Mouse (Mus musculus) midbrain, embryonic 10.5 days (tissue): ENCODE results near the gene Gm20388. TPM values are rescaled to one million over a fixed set of nuclear protein-coding genes. Genes with fewer than 3 reads are reported as not detected.

Source experiments
- DNase-seq: peaks from one replicate; pipeline ENCODE4 v3.0.0-alpha.2; 2017; ENCODE audit warnings: low spot score
- H3K27ac ChIP-seq: fragments of 300-500 bp; sonication (generic); replicated peaks from 2 replicates; pipeline ENCODE4 v1.5.1; 2016; ENCODE audit warnings: mild to moderate bottlenecking
- H3K27me3 ChIP-seq: fragments of 300-500 bp; sonication (generic); 2 replicates; pipeline ENCODE4 v1.6.1; 2016; ENCODE audit warnings: low read depth, mild to moderate bottlenecking; ENCODE audit not compliant: poor library complexity, severe bottlenecking
- H3K36me3 ChIP-seq: fragments of 300-500 bp; sonication (generic); 2 replicates; pipeline ENCODE4 v1.6.1; 2016; ENCODE audit warnings: mild to moderate bottlenecking, moderate library complexity
- H3K4me1 ChIP-seq: fragments of 300-500 bp; sonication (generic); 2 replicates; pipeline ENCODE4 v1.6.1; 2016
- H3K4me3 ChIP-seq: fragments of 300-500 bp; sonication (generic); 2 replicates; pipeline ENCODE4 v1.5.1; 2016; ENCODE audit warnings: mild to moderate bottlenecking, moderate library complexity
- H3K9me3 ChIP-seq: fragments of 300-500 bp; sonication (generic); replicated peaks from 2 replicates; pipeline ENCODE4 v1.6.1; 2016; ENCODE audit warnings: mild to moderate bottlenecking
- WGBS: fragments of 180-500 bp; shearing (Covaris S2); methylation state at CpG from one replicate; pipeline ENCODE4 v1.1.7; 2016; 5-methylcytosine and 5-hydroxymethylcytosine counted together
- polyA plus RNA-seq: library from polyadenylated mRNA; unstranded; fragments of >200 nt; fragmentation: Nextera tagmentation; extraction: Ambion mirVana; gene quantifications from 2 replicates; pipeline ENCODE4 v1.2.1, GENCODE M21; 2016

Gene Gm20388
- polyA plus RNA-seq, 1 experiment from 2014 or later: 7.1 TPM

DNA sequence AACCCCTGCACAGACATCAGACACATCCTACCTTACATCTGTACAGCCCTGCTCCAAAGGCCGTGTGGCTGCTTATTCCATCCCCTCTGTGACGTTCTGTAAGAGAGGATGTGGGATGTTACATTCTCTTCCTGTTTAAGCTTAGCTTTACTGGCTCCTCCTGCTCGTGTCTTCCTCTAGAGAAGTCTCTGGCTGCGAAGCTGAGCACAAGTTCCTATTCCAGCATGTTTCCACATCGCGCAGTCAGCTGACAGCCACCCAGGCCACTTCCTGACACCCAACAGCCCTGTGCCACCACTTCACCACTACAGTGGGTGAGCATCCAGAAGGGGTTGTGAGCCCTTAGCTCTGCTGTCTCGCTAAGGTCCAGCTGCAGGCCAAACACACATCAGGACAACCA, 1881.5 kb downstream of the Gm20388 start:
- H3K27ac ChIP-seq: no peak overlapping the region
- H3K4me1 ChIP-seq: no peaks in the 10 kb centered on the region
- whole genome bisulfite sequencing: 85% methylated on average over 7 of the region's 7 CpGs
- H3K9me3 ChIP-seq: no peaks in the 10 kb centered on the region
- H3K4me3 ChIP-seq: no peak overlapping the region
- DNase-seq: no peak
- H3K36me3 ChIP-seq: peaks cover 58% of the 10 kb centered on the region
- H3K27me3 ChIP-seq: no peaks in the 10 kb centered on the region

DNA sequence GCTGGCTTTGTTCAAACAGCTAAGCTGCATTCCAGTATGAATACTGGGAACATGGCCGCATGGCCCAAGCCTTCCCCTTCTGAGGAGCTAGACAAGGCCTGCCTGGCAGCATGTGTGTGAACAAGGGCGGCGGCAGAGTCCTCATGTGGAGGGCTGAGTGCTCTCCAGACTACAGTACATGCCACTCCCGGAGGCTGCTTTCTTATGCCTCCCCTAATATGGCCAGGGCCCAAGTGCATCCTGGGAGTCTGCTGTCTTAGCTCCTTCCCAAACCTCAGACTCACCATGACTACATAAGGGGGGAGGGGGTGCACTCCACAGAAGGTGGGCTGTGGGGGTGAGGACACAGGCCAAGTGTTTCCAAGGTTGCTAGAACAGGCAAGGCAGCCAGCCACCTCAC, 1882.0 kb downstream of the Gm20388 start:
- Histone ChIP-seq H3K27me3 (no peaks in the 10 kb centered on the region), H3K36me3 (peaks cover 62% of the 10 kb centered on the region), H3K9me3 (no peaks in the 10 kb centered on the region), H3K27ac (no peak overlapping the region), H3K4me3 (no peak overlapping the region), H3K4me1 (no peaks in the 10 kb centered on the region)
- 88% methylated on average over 4 of the region's 4 CpGs for WGBS
- no peak for DNase-seq

DNA sequence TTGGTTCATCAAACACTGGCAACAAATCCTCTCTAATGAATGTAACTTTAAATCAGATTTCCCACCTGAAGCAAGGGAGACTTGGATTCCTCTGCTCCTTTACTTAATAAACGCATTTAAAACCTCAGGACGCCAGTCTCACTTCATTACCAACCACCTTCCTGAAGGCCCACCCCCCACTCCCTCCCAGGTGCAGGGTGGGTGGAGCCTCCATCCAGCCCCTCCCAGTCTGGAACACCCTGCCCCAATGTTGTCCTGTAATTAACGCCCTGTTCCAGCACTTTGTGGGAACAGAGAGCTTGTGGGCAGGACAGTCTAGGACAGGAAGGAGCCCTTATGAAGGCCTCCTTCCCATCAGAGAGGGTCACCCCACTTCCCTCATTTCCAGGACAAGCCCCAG, 1883.5 kb downstream of the Gm20388 start:
- Histone ChIP-seq H3K9me3 (no peaks in the 10 kb centered on the region), H3K36me3 (peaks cover 78% of the 10 kb centered on the region), H3K27me3 (no peaks in the 10 kb centered on the region), H3K4me3 (no peak overlapping the region), H3K27ac (no peak overlapping the region), H3K4me1 (no peaks in the 10 kb centered on the region)
- DNase-seq: no peak
- WGBS: 51% methylated on average over 3 of the region's 3 CpGs

DNA sequence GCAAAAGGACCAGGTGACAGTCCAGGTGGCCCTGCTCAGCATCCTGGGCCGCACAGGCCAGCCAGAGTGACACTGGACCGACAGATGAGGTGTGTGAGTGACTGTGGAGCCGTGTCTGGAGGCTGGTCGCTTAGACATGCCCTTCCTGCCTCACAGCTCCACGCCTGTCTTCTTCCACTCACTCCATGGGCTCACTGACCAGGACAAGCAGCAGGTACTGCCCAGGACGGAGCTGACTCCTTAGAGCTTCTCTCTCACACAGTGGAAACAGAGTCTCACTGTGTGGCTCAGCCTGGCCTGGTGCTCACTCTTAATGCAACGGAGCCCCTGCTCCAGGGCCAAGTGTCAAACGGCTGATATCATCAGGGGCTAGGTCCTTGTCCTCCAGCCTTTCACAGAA, 1884.8 kb downstream of the Gm20388 start:
- Histone ChIP-seq H3K4me3 (no peak overlapping the region), H3K27me3 (no peaks in the 10 kb centered on the region), H3K36me3 (peaks cover 83% of the 10 kb centered on the region), H3K27ac (no peak overlapping the region), H3K4me1 (no peaks in the 10 kb centered on the region), H3K9me3 (no peaks in the 10 kb centered on the region)
- 92% methylated on average over 8 of the region's 8 CpGs for WGBS
- no peak for DNase-seq

DNA sequence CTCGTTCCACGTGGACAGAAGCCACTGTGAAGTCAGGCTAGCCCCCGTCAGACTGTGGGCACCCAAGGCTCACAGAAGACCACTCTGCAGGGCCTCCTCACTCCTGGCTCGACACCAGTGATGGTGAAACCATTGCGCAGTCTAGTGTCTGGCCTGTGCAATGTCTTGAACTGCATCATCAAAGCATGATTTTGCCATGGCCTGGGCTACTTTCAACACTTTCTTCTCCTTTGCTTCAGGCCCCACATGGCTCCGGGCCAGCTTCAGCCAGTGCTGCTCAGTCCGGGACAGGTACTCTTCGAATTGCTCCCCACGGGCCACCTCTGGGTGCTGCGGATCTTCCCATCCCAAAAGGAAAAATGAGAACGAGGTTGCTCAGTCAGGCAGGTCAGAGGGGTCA, 1885.8 kb downstream of the Gm20388 start:
- no peaks in the 10 kb centered on the region for H3K9me3 ChIP-seq
- 90% methylated on average over 11 of the region's 11 CpGs for WGBS
- no peak overlapping the region for H3K4me3 ChIP-seq
- H3K27ac ChIP-seq: no peak overlapping the region
- H3K27me3 ChIP-seq: no peaks in the 10 kb centered on the region
- no peaks in the 10 kb centered on the region for H3K4me1 ChIP-seq
- DNase-seq: no peak
- H3K36me3 ChIP-seq: peaks cover 87% of the 10 kb centered on the region

DNA sequence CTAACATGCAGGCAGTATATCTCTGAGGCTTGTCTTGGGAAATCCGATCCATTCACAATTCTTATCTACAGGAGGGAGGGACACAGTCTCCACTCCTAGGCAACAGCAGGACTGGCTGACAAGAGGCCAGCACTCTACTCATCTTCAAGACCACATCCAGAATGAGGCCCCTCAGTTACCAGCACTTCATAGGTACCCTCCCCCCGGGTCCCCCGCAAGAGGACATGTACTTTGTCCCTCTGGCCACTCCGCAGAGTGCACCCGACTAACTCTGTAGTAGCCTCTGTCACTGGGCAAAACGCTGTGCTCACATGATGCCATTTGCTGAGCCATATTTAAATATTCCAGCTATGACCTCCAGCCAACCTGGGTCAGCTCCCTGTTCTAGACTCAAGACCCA, 1887.8 kb downstream of the Gm20388 start:
- 93% methylated on average over 6 of the region's 6 CpGs for WGBS
- H3K36me3 ChIP-seq: peaks cover 96% of the 10 kb centered on the region
- no peak overlapping the region for H3K27ac ChIP-seq

DNA sequence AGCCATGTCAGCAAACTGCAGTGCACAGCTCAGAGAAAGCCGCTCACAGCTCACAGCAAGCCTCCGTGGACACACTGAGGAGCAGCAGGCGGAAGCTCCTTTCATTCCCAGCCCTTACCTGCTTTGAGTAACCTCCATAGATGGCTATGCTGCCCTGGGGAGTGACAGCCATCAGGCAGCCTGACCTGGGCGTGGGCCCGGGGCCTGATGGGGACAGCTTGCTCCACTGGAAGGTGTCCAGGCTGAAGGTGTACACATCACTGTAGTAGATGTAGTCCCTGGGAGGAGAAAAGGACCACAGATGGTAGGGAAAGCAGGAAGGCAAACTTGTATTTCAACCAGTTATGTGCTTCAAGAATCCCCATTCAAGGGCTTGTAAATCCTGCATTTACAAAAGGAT, 1894.2 kb downstream of the Gm20388 start:
- WGBS: 95% methylated on average over 5 of the region's 5 CpGs
- H3K36me3 ChIP-seq: peaks cover 78% of the 10 kb centered on the region
- DNase-seq: no peak

More for the DNA sequence above, 1887.8 kb downstream of the Gm20388 start:
- DNase-seq: no peak
- Histone ChIP-seq H3K9me3 (no peaks in the 10 kb centered on the region), H3K4me3 (no peak overlapping the region), H3K4me1 (no peaks in the 10 kb centered on the region), H3K27me3 (no peaks in the 10 kb centered on the region)

DNA sequence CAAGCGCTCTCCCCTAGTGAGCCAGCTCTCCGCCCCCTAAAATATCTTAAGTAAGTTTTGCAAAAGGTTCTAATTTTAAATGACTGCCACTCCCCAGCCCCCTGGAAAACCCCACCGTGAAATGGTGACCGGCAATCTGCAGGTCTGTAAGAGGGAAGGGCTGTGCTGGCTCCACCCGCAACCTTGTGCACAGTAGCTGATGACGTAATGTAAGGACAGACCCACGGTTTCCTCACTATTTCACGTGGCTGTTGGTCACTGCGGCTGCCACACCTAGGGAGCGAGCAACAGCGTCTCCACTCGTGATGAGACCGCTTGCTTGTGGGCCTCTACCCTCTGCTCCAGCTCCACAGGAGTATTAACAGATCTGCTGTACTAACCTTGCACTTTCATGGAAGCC, 1895.5 kb downstream of the Gm20388 start:
- Histone ChIP-seq H3K4me3 (no peak overlapping the region), H3K27ac (no peak overlapping the region), H3K27me3 (no peaks in the 10 kb centered on the region), H3K4me1 (0 out of 2 replicates have a peak, but pooled peaks cover 4% of the 10 kb centered on the region), H3K9me3 (no peaks in the 10 kb centered on the region), H3K36me3 (peaks cover 75% of the 10 kb centered on the region)
- WGBS: 95% methylated on average over 13 of the region's 13 CpGs
- no peak for DNase-seq

More for the DNA sequence above, 1894.2 kb downstream of the Gm20388 start:
- Histone ChIP-seq H3K4me3 (no peak overlapping the region), H3K9me3 (no peaks in the 10 kb centered on the region), H3K27me3 (no peaks in the 10 kb centered on the region), H3K4me1 (0 out of 2 replicates have a peak, but pooled peaks cover 4% of the 10 kb centered on the region), H3K27ac (no peak overlapping the region)

DNA sequence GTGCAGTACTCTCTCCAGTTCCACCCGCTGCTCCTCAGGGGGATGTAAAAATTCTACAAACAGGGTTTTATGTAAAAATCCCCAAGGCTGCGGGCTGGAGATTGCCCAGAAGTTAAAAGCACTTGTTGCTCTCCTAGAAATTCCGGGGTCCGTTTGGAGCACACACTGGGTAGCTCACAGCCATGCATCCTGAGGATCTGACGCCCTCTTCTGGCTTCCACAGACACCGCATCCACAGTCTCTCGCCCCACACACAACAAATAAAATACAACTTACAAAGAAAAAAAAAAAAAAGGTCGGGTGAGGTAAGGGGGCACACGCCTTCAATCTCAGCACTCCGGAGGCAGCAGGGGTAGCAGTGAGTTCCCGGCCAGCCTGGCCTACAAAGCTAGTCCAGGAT, 1897.4 kb downstream of the Gm20388 start:
- Histone ChIP-seq H3K4me1 (0 out of 2 replicates have a peak, but pooled peaks cover 4% of the 10 kb centered on the region), H3K36me3 (peaks cover 77% of the 10 kb centered on the region), H3K9me3 (no peaks in the 10 kb centered on the region), H3K27me3 (no peaks in the 10 kb centered on the region), H3K4me3 (no peak overlapping the region), H3K27ac (no peak overlapping the region)
- WGBS: 77% methylated on average over 11 of the region's 11 CpGs
- DNase-seq: no peak

DNA sequence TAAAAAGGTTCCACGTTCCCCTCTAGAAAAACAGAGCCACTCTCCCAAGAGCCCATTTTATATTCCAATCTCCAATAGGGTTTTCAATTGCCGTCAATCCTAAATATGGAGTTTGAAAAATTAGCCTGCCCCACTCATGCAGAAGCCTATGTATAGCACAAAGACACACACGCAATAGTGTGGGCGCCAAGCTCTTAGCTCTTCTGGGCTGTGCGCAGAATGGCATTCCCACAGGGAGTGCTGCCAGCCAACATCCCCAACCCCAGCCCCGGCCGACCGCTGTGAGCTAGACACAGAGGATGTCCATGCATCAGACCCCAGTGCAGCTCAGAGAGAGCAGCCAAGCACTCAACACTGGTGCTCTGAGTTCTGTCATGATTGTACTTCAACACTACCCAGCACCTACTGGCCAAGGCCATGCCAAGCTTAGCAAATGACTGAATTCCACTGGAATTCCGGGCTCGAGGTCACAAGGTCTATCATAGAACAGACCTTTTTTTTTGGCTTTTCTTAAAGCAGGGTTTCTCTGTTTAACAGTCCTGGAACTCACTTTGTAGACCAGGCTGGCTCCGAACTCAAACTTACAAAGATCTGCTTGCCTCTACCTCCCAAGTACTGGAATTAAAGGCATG, 1899.0 kb downstream of the Gm20388 start:
- Histone ChIP-seq H3K36me3 (peaks cover 78% of the 10 kb centered on the region), H3K27ac (no peak overlapping the region), H3K27me3 (no peaks in the 10 kb centered on the region), H3K4me1 (0 out of 2 replicates have a peak, but pooled peaks cover 4% of the 10 kb centered on the region), H3K4me3 (no peak overlapping the region), H3K9me3 (no peaks in the 10 kb centered on the region)
- 95% methylated on average over 11 of the region's 11 CpGs for WGBS
- no peak for DNase-seq

DNA sequence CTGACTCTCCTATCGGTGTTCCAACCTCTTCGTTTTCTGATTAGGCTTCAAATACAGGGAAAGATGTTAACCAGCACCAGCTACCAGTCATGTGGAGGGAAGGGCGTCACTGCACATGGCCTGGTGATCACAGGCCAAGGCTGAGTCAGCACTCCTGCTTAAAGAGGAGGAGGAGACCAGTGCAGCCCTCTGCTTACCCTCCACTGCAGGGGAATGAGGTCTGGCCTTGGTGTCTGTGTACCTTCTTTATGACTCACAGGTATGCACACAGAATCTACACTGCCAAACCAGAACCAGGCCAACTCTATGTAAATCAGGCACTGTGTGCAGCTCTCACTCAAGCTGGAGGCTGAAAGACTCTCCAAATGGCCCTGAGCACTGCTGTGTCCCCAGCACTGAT, 1900.9 kb downstream of the Gm20388 start:
- no peaks in the 10 kb centered on the region for H3K9me3 ChIP-seq
- no peaks in the 10 kb centered on the region for H3K27me3 ChIP-seq
- H3K36me3 ChIP-seq: peaks cover 78% of the 10 kb centered on the region
- WGBS: 92% methylated on average over 3 of the region's 3 CpGs
- 0 out of 2 replicates have a peak, but pooled peaks cover 4% of the 10 kb centered on the region for H3K4me1 ChIP-seq
- DNase-seq: no peak
- H3K27ac ChIP-seq: no peak overlapping the region
- H3K4me3 ChIP-seq: no peak overlapping the region

DNA sequence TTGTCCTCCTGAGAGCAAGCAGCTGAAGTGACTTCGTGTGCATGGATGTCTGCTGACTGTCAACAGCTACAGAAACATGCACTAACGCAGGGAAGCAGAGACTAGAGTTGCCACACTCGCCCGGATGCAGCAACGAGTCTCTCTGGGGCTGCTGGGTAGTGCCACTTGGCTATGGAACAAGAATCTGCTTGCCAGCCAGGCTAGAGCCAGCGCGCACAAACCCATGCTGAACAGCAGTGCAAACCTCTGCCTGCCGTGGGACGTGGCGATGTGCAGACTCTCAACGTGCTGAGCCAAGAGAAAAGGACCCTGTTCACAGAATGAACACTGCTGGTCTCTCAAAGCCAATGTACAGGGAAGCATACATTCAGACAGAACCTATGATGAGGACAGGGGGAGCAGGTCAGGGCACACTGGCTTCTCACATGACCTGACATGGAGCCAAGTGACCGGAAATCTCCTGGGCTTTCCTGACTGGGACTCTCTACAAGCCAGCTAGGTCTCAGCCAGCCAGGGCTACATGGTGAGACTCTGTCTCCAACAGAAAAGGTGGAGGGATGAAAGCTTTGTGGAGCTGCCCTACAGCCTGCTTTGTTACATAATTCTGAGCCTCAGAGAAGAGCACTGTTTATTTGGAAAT, 1901.4 kb downstream of the Gm20388 start:
- H3K4me3 ChIP-seq: no peak overlapping the region
- DNase-seq: no peak
- H3K27ac ChIP-seq: no peak overlapping the region
- H3K36me3 ChIP-seq: peaks cover 76% of the 10 kb centered on the region
- 94% methylated on average over 12 of the region's 12 CpGs for WGBS
- no peaks in the 10 kb centered on the region for H3K9me3 ChIP-seq
- H3K27me3 ChIP-seq: no peaks in the 10 kb centered on the region
- H3K4me1 ChIP-seq: 0 out of 2 replicates have a peak, but pooled peaks cover 4% of the 10 kb centered on the region

DNA sequence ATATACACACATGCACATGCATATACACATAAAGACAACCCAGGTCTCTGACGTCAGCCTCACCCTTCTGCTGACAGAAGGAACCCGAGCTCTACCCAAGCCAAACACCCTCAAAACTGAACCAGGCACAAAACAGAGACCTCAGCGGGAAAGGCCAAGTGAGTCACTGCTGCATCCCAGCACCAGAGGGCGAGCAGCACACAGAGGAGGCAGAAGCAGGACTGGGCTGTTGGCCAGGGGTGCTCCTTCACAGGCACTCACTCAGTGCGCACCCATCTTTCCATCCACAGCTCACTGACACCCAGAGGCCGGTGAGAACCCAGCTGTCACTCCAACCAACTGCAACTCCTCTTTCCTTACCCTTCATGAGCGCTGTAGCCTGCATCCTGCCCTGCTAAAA, 1907.6 kb downstream of the Gm20388 start:
- WGBS: 80% methylated on average over 7 of the region's 7 CpGs
- Histone ChIP-seq H3K27me3 (no peaks in the 10 kb centered on the region), H3K36me3 (peaks cover 80% of the 10 kb centered on the region), H3K4me1 (no peaks in the 10 kb centered on the region), H3K4me3 (no peak overlapping the region), H3K27ac (no peak overlapping the region), H3K9me3 (no peaks in the 10 kb centered on the region)
- no peak for DNase-seq
